Mouse (Mus musculus) bone marrow macrophage, adult 2 months (primary cell): ENCODE results near the gene Pbx2.

Experiments used
- CTCF ChIP-seq: IDR thresholded peaks from 2 replicates; pipeline ENCODE4 v1.5.1; 2012; ENCODE audit warnings: low read depth, mild to moderate bottlenecking, low read length, moderate library complexity
- POLR2A ChIP-seq: IDR thresholded peaks from 2 replicates; pipeline ENCODE4 v1.6.1; 2012; ENCODE audit warnings: mild to moderate bottlenecking, low read depth, low read length, borderline replicate concordance

- TF ChIP-seq POLR2A (no peak), CTCF (no peak)
These were observed 40.6 kb downstream of the Pbx2 start for GRCm38 (mm10) chr17:34631647-34632046.
